Mouse (Mus musculus) liver, embryonic 14.5 days (tissue): Measurements from ENCODE around the gene Cdk19.

Experiments used
- CTCF ChIP-seq: IDR thresholded peaks from 2 replicates; pipeline ENCODE4 v1.5.1; 2016; ENCODE audit warnings: antibody characterized with exemption, low read depth, control low read depth
- EP300 ChIP-seq: IDR thresholded peaks from 2 replicates; pipeline ENCODE4 v1.6.1; 2016; ENCODE audit warnings: antibody characterized with exemption, low read depth

- TF ChIP-seq CTCF (no peak), EP300 (no peak)
Observed at GRCm38 (mm10) chr10:40400293-40400692, 60.9 kb downstream of the Cdk19 start.
